Mouse (Mus musculus) regulatory T cell (primary cell): Measurements from ENCODE around the gene Hebp2.
"Not testable (repeated sequence)": the region's sequence is repeated elsewhere in the genome, so short reads cannot be mapped to it uniquely, and the experiment has no call there.

Experiments
- in situ Hi-C: fragments of 300-600 bp; cut with MboI, MseI; formaldehyde crosslinking; loops from one replicate; pipeline ENCODE4 v1.15.1; 2025; ENCODE audit warnings: high pct_unique_total_duplicates

Gene Hebp2

GRCm38 (mm10) chr10:18545813-18546235 lies at the start of gene Hebp2:
TSS of gene Hebp2 (minus strand) at chr10:18546076.
- in situ Hi-C loops: no loop called here

GRCm38 (mm10) chr10:18589455-18589854 lies 43.6 kb upstream of the Hebp2 start:
- in situ Hi-C loops: no loop called here

- in situ Hi-C loops: no loop called here
Observed at GRCm38 (mm10) chr10:18584188-18584587, 38.3 kb upstream of the Hebp2 start.

GRCm38 (mm10) chr10:18572581-18572980 lies 26.7 kb upstream of the Hebp2 start:
- in situ Hi-C loops: no loop called here

GRCm38 (mm10) chr10:18562940-18563339 lies 17.1 kb upstream of the Hebp2 start:
- in situ Hi-C loops: no loop called here

- in situ Hi-C loops: no loop called here
Observed at GRCm38 (mm10) chr10:18561445-18561844, 15.6 kb upstream of the Hebp2 start.

- in situ Hi-C loops: not testable (repeated sequence)
Observed at GRCm38 (mm10) chr10:18559076-18559475, 13.2 kb upstream of the Hebp2 start.

GRCm38 (mm10) chr10:18549321-18550216 lies 3.7 kb upstream of the Hebp2 start:
- in situ Hi-C loops: no loop called here

GRCm38 (mm10) chr10:18547381-18547780 lies 1.5 kb upstream of the Hebp2 start:
- in situ Hi-C loops: no loop called here

GRCm38 (mm10) chr10:18545309-18545708 lies 567 bp downstream of the Hebp2 start:
- in situ Hi-C loops: no loop called here

GRCm38 (mm10) chr10:18536889-18537288 lies 9.0 kb downstream of the Hebp2 start:
- in situ Hi-C loops: no loop called here

- in situ Hi-C loops: no loop called here
Observed at GRCm38 (mm10) chr10:18532293-18532692, 13.6 kb downstream of the Hebp2 start.

- in situ Hi-C loops: no loop called here
Observed at GRCm38 (mm10) chr10:18530161-18530560, 15.7 kb downstream of the Hebp2 start.

- in situ Hi-C loops: loop anchor here (5.0 kb wide), 2 partner anchors 77 to 127 kb away; no protein-coding TSS in a partner anchor
Observed at GRCm38 (mm10) chr10:18529177-18529576, 16.7 kb downstream of the Hebp2 start.

- in situ Hi-C loops: loop anchor here (5.0 kb wide), 2 partner anchors 76 to 126 kb away; no protein-coding TSS in a partner anchor
Observed at GRCm38 (mm10) chr10:18528475-18528874, 17.4 kb downstream of the Hebp2 start.

GRCm38 (mm10) chr10:18527766-18528165 lies 18.1 kb downstream of the Hebp2 start:
- in situ Hi-C loops: loop anchor here (5.0 kb wide), 2 partner anchors 75 to 125 kb away; no protein-coding TSS in a partner anchor

GRCm38 (mm10) chr10:18526851-18527675 lies 18.8 kb downstream of the Hebp2 start:
- in situ Hi-C loops: loop anchor here (5.0 kb wide), 2 partner anchors 75 to 125 kb away; no protein-coding TSS in a partner anchor

- in situ Hi-C loops: loop anchor here (5.0 kb wide), 2 partner anchors 74 to 124 kb away; no protein-coding TSS in a partner anchor
Observed at GRCm38 (mm10) chr10:18526184-18526850, 19.6 kb downstream of the Hebp2 start.

- in situ Hi-C loops: loop anchor here (5.0 kb wide), 2 partner anchors 73 to 123 kb away; no protein-coding TSS in a partner anchor
Observed at GRCm38 (mm10) chr10:18525726-18526125, 20.1 kb downstream of the Hebp2 start.

- in situ Hi-C loops: loop anchor here (5.0 kb wide), 2 partner anchors 73 to 123 kb away; no protein-coding TSS in a partner anchor
Observed at GRCm38 (mm10) chr10:18525311-18525710, 20.6 kb downstream of the Hebp2 start.

- in situ Hi-C loops: no loop called here
Observed at GRCm38 (mm10) chr10:18522556-18522955, 23.3 kb downstream of the Hebp2 start.
